Mouse (Mus musculus) heart, postnatal 14 days (tissue): ENCODE measurements around the gene Kdsr. TPM values are rescaled to one million over a fixed set of nuclear protein-coding genes. Genes with fewer than 3 reads are reported as not detected.

ENCODE experiments used
- total RNA-seq, 2 experiments: library from RNA; stranded (reverse); gene quantifications; 2 replicates each; pipeline ENCODE4 v1.2.3; 2021

Kdsr gene
- total RNA-seq, 2 experiments from 2014 or later = 6.2 to 9.0 TPM

Other genes with a start within 250 kb of the Kdsr start
- gene Bcl2, start 45.5 kb downstream of the Kdsr start, total RNA-seq = 1 to 10 TPM; 5.6 to 7.0 TPM
- 10 to 100 TPM; 36.0 to 39.4 TPM for gene Vps4b, start 37.0 kb upstream of the Kdsr start, total RNA-seq
- gene Serpinb5, start 101.4 kb upstream of the Kdsr start, total RNA-seq = under 1 TPM in 1 of 2 experiments, not detected in 1; 0.07 TPM
- gene Serpinb12, start 174.7 kb upstream of the Kdsr start, total RNA-seq = not detected
- gene Serpinb13, start 221.3 kb upstream of the Kdsr start, total RNA-seq = not detected